Mouse (Mus musculus): ENCODE data around the gene Aspn.

GRCm38 (mm10) chr13:49583859-49584258 is 39.6 kb downstream of the Aspn start:
- TF ChIP-seq CTCF (IDR thresholded peaks at IDR 0.05) (no peak), POLR2A (IDR thresholded peaks at IDR 0.05; ENCODE audit: insufficient read depth, low read depth, low read length) (no peak)

Data from heart, adult 2 months (tissue).